Mouse (Mus musculus): ENCODE data around the gene Ifitm10. TPM values are rescaled to one million over a fixed set of nuclear protein-coding genes. Genes with fewer than 3 reads are reported as not detected.

The Ifitm10 gene
- total RNA-seq, 2 experiments from 2014 or later: 26.4 to 28.8 TPM

DNA sequence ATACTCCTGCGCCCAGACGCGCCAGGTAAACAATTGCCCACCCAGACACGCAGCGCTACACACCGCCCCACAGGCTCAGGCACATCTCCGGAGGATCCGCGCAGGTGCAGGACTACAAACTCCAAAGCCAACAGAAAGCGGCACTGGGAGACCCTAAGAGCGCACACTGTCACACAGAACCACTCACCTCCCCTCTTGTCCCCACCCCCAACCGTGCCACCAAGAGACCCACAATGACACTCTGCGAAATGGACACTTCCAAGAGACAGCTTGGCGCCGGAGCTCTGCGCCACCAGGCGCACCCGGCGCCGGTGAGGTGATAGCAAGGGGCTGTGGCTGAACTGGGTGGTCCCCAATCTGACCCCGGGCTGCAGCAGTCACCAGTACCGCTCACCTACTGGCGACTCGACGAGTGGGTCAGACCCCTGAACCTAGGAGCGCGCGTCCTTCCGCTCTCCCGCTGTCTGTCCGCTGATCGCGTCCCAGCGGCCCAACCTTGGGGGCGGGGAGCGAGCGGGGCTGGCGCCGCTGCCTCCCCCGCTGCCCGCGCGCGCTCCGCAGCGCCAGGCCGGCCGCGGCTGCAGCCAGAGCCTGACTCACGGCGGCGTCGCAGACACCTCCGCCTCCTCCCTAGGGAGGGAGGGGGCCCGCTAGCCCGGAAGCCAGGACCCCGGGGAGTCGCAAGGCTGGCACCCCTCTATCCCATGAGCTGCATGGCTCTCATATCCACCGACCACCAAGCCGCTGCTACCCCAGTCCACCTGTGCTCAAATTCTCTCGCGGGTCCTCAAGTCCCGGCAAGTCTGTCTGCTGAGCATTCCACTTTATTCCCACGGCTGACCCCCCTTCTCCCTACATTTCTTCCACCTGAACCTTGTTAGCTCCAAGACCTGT lies 1.5 kb downstream of the Ifitm10 start:
- intact Hi-C loops (cut with DNase I): loop anchor here (1.0 to 2.0 kb wide), 2 partner anchors 15 to 23 kb away; no protein-coding TSS in a partner anchor
- DNase-seq (ENCODE audit: low spot score in 2 of 2): peak in 1 of 2 experiments; percentile 34

DNA sequence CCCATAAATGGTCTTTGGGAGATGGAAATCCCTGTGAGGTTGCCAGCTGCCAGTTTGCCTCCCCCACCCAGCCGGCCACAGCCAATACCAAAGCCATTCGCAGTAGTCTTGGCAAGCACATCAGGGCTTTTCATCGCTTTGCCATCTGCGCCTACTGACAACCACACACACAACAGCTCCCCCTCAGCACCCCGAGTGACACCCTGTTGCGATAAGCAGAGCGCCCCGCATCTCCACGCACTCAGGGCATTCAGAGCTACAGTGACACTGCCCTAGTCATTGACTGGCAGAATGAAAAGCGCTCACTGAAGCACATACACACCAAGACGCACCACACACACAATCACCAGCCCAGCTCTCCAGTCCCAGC lies 2.2 kb downstream of the Ifitm10 start:
- intact Hi-C loops (cut with DNase I): loop anchor here (1.0 kb wide), 1 partner anchor 22 kb away; no protein-coding TSS in a partner anchor
- peak; percentile 66 to 82 for DNase-seq (ENCODE audit: low spot score in 2 of 2)

DNA sequence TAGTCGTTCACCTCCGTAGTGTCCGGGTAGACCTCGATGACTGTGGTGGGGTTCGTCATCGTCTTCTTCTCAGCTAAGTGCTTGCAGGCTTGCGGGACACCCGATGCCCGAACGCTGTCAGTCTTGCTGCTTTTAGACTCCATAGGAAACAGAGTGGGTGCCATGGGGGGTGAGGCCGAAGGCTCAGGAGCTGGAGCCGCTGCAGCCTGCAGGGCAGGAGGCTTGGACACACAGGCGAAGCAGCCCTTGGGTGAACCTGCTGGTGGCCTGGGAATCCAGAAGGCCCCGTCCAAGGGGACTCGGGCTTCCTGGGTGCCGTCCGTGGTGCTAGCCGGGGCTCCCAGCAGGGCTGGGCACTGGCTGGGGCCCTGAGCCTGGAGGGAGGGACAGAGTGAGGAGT lies 2.6 kb downstream of the Ifitm10 start:
- intact Hi-C loops (cut with DNase I): loop anchor here (1.0 kb wide), 1 partner anchor 22 kb away; no protein-coding TSS in a partner anchor
- DNase-seq (ENCODE audit: low spot score in 2 of 2): no peak

DNA sequence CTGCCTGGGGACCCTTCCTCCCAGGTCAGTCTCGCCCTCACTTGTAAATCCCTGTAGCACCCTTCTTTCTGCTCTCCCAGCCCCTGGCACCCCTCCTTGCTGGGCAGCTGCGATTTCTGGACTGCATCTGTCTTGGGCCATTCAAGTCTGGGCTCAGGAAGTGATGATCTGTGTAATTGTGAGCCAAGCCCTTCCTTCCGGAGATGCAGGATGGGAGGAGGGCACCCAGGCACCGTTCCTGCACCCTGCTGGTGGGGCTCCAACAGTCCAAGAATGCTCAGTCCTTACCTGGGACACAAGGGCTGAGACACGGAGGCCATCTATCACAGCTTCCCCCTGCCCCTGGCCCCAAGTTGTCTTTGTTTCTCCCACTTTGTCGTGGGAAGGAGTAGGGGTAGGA lies 3.7 kb downstream of the Ifitm10 start:
- intact Hi-C loops (cut with DNase I): no loop called here
- no peak for DNase-seq (ENCODE audit: low spot score in 2 of 2)

DNA sequence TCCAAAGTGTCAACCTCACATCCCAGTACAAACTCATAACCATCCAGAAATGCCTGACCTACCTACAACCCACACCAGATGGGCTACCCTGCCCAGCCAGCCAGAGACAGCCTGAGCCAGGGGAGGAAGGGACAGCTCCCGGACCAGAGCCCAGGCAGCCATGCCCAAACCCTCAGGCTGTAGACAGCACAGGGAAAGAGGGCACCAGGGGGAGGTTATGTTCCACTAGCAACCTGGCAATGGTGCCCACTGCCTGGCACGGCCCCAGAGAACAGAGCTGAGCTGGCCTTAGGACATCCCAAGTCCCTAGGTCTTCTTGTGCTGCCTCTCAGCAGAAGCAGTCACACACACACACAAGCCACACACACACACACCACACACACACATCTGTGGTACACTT lies 4.7 kb downstream of the Ifitm10 start:
- DNase-seq (ENCODE audit: low spot score in 2 of 2): no peak
- intact Hi-C loops (cut with DNase I): no loop called here

DNA sequence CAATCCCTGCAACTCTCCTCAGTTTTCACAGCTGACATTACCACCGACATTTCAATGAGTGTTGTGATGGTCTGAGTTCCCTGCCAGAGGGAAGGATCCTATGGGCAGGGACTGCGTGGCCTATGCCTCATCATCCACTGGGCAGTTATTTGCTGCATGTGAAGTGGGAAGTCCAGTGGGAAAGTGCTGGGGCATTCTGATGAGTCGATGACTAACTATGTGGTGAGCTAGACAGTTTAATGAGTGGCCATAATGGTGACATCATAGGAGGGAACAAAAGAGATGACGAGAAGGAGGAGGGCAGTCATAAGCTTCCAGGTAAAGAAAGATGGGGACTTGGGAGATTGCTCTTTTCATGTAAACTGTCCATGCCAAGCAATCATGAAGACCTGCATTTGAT lies 10.4 kb downstream of the Ifitm10 start:
- intact Hi-C loops (cut with DNase I): no loop called here

DNA sequence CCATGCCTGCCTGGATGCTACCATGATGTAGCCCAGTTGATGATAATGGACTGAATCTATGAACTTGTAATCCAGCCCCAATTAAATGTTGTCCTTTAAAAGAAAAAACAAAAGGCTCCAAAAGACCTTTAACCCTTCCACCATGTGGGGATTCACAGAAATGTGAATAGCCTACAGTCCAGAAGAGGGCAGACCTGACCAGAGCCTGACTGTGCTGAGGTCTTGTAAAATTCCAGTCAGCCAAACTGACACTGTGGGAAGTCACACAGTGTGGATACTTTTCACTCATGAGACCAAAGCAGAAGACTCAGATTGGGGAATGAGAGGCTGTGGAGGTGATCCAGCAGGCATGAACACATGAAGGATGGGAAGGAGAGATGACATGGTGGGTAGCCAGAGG lies 12.8 kb downstream of the Ifitm10 start:
- DNase-seq (ENCODE audit: low spot score in 2 of 2): no peak
- intact Hi-C loops (cut with DNase I): no loop called here

More for the DNA sequence above, 10.4 kb downstream of the Ifitm10 start:
- no peak for DNase-seq (ENCODE audit: low spot score in 2 of 2)

DNA sequence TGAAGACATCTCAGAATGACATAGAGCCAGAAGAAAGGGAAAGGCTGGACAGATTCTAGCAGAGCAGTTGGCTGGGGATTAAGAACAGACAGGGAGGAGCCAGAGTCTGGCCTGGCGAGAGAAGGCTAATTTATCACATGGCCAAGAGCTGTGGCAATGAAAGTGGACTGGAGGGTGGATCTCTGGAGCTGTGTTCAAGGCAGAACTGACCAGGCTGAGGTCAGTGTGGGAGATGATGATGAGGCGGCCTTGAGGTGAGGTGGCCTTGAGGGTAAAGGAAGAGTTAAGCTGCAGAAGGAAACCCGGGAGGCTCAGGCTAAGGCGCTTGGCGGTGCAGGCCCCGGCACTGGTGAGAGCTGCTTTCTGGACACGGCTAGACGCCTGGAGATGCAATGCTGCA lies 14.4 kb downstream of the Ifitm10 start:
- DNase-seq (ENCODE audit: low spot score in 2 of 2): no peak

DNA sequence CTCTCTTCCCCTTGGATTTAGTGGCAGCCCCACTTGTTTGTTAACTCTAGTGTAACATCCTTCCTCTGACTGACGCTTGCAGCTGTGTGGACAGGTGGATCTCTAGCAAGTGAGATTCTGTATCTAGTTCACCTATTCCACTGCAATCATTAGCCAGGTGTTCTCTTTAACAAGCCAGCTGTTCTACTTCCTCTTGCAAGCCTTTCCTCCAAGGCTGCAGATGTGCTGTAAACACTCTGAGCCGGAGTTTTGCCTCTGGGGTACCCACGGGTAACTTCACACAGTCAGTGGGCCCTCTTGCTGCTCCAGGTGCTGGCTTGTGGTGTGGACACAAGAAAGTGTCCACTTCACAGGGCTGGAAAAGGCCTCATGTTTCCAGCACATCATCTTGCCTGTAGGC lies 16.0 kb downstream of the Ifitm10 start:
- no peak for DNase-seq (ENCODE audit: low spot score in 2 of 2)
- intact Hi-C loops (cut with DNase I): no loop called here

More for the DNA sequence above, 14.4 kb downstream of the Ifitm10 start:
- intact Hi-C loops (cut with DNase I): no loop called here

DNA sequence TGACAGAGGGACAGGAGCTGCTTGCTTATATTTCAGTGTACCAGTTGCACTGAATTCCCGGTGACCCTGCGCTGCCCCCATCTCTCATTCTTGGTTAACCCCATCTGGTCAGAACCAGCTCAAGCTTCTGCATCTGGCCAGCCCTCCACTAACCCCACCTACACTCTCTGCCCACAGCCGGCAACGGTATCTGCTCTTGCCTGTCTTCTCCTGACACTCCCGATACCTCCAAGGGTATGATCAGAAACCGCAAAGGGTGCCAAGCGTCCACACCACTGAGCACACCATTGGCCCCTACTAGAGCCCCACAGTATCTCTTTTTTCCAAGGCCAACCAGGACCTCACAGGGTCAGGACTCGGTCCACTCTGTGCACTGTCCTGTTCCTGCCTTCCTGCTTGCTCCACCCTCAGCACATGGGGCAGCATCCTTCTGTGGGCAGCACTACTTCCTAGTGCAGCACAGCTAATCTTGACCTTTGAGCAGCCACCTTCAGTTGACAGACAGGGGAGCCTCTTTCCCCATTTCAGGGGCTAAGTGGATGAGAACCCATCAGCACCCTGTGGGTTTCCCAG lies 18.8 kb downstream of the Ifitm10 start:
- intact Hi-C loops (cut with DNase I): no loop called here
- DNase-seq (ENCODE audit: low spot score in 2 of 2): no peak

DNA sequence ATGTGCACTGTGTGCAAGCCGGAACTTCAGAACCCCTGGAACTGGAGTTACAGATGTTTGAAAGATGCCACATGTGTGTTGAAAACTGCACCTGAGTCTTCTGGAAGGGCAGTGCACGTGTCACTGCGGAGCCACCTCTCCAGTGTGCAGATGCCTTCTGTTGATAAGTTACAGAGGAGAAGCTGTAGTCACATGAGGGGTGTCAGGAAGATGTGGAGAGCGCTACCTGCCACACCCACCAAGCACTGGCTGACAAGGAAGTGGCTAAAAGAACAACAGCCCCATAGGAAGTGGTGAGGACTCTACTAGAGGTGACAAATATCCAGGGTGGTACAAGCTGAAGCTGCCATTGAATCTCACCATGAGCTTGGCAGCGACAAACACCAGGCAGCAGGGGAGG lies 19.7 kb downstream of the Ifitm10 start:
- intact Hi-C loops (cut with DNase I): no loop called here

DNA sequence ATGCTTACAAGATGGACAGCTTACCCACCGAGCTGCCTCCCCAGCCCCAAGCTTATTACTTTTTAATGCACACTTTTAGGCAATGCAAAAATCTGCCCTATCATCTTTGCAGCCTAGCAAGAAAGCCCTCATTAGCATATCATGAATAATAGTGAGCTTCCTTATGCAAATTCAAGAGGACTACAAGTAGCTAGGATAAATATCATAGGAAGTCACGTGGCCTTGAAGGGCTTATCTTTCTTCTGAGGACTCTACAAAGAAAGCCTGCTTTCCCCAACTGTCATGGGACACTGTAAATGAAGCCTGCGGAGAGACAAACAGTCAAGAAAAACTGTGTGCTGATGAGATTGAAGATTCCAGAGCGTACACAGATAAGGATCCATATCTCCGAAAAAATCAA lies 22.0 kb downstream of the Ifitm10 start:
- no peak for DNase-seq (ENCODE audit: low spot score in 2 of 2)
- intact Hi-C loops (cut with DNase I): no loop called here

More for the DNA sequence above, 19.7 kb downstream of the Ifitm10 start:
- no peak for DNase-seq (ENCODE audit: low spot score in 2 of 2)

DNA sequence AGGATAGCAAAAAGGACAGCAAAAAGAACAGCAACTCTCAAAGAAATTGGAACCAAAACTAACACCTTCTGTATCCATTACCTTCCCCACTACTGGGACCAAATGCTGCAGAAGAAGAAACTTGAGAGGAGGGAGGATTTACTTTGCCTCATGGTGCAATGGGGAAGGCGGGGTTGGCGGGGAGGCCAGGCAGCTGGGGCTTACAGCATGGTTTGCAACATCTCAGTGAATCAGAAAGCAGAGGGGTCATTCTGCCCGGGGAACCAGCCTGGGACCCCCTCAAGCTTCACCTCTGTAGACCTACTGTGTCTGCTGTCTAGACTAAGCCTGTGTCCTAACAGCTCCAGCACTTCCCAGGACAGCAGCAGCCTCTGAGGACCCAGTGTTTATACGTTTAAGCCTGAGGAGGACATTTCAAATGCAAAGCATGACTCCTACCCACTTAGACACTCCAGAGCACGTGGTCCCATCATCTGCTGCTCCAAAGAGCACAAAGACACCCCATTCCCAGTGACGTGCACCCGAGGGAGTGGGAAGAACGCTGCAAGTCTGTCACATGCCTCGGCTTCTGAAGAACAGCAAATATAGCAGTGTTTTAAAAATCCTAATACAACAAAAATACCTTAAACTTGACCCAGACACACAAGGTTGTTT lies 24.1 kb downstream of the Ifitm10 start:
- intact Hi-C loops (cut with DNase I): loop anchor here (1.0 kb wide), 1 partner anchor 22 kb away; no protein-coding TSS in a partner anchor
- peak; percentile 52 to 83 for DNase-seq (ENCODE audit: low spot score in 2 of 2)

DNA sequence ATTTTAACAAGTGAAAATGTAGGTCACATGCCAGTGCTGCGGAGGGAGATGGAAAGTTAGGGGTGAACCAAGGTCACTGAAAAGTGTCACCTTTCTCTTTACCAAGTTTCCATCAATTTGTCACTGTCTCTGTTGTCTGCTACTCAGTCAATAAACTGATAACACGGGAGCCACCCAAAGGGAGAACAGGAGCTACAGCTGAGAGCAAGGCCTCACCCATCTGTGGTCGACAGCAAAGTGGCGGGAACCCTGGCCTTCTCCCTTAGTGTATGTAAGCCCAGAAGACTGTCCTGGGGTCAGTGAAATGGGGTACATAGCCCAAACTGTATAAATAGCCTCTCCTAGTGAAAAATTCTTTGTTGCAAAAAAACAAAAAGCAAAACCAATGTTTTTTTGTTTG lies 26.0 kb downstream of the Ifitm10 start:
- DNase-seq (ENCODE audit: low spot score in 2 of 2): no peak
- intact Hi-C loops (cut with DNase I): no loop called here

DNA sequence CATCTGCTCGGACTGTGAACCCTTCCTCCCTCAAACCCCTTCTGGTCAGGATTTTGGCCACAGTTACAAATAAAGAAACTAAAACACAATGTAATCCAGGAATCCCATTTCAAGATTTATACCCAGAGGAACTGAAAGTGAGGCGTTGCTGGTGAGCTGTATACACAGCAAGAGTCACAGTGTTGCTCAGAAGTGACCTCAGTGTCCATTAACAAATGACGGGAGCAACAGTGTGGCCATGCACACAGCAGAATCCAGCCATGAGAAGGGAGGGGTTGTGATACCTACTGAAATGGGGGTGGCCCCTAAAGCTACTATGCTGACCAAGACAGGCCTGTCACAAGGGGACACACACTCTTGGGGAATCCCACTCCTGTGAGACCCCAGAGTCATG lies 31.3 kb downstream of the Ifitm10 start:
- no peak for DNase-seq (ENCODE audit: low spot score in 2 of 2)
- intact Hi-C loops (cut with DNase I): no loop called here

DNA sequence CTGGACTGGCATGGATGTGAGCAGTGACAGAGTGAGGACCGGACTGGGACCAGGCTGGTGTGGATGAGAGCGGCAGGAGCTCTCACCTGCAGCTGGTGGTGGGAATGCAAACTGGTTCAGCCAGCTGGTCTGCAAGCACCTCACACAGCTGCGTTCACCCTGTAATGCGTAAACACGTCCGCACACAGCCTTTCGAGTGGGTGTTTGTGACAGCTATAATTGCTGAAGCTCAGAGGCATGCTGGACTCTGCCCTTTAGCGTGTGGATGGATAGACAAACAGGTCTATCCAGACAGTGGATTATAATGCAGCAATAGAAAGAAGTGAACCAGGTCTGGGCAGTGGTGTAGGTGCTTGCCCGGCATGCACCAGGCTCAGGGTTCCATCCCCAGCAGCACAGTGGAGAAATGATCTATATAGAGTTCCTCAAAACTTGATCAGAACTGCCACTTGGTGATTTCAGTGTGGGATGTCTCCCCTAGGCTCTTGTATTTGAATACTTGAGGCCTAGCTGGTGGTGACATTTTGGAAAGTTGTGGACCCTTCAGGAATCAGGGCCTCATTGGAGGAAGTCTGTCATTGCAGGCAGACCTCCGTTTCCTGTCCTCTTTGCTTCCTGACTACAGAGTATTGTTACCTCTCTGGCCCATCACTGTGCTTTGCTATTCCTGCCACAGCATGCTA lies 31.8 kb downstream of the Ifitm10 start:
- DNase-seq (ENCODE audit: low spot score in 2 of 2): no peak
- intact Hi-C loops (cut with DNase I): no loop called here

DNA sequence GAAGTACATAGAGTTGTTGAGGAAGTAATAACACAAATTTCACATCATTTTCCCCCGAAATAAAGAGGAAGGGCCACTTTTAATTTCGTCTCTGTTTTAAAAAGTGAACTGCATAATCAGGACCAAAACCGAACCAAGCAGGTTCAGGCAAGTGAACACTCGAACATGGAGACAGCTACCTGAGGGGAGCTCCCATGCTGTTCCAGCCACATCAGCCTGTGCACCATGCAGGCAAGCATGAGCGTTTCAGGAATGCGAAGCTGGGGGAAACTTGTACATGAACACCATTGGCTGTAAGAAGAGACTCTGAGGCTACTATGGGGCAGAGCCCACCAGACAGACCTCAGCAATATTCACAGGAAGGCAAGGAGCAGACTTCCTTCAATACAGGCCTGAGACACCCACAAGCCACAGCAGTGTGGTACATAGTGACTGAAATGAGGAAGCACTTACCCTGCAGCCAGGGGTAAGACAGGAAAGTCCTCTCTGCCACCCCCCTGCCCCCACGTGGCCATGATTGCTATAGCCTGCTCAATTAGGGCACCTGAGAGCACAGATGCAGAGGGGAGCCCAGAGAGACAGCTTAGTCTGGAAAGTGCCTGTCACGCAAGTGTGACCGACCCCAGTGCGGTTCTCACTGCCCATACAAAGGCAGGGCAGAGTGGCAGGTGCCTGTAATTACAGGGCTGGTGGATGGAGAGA lies 33.1 kb downstream of the Ifitm10 start:
- intact Hi-C loops (cut with DNase I): no loop called here
- peak in 1 of 2 experiments; percentile 34 for DNase-seq (ENCODE audit: low spot score in 2 of 2)

DNA sequence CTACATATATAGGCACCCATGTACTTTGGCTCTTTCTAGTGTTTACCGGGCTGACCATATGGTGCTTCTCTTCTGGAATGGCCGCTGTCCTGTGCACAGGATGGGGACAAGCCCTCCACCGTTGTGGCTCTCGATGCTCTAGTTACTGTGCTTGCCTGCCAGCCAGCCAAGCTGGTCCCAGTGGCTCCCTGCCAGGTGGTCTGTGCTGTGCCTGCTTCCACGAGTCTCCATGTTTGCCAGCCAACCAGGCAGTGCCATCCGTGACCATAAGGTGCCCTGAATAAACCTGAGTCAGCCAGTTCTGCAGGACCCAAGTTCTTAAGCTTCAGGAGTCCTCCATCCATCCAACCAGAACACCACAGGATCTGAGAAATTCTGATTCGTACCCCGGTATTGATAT lies 38.4 kb downstream of the Ifitm10 start:
- intact Hi-C loops (cut with DNase I): loop anchor here (2.0 kb wide), 1 partner anchor 246 kb away; no protein-coding TSS in a partner anchor
- no peak for DNase-seq (ENCODE audit: low spot score in 2 of 2)

DNA sequence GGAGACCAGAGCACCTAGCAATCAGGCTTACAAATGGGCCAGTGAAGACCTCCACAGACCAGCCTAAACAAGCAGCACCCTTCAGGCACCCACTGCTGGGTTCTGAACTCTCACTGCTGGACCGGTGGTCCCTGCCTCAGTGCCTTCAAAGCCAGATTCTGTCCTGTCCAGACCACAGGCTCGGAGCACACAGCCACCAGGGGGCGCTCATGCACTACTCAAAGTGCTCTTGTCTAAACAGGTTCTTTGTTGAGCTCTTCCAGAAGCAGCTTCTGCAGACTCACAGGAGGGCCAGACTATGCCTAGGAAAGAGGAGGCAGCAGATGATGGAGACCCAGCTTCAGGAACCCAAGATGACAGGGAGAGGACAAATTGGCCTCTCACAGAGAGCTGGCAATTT lies 39.3 kb downstream of the Ifitm10 start:
- intact Hi-C loops (cut with DNase I): loop anchor here (1.0 to 5.0 kb wide), 4 partner anchors 101 to 343 kb away; partner anchors contain the start of gene Tnnt3
- peak; percentile 89 for DNase-seq (ENCODE audit: low spot score in 2 of 2)
